Mouse (Mus musculus): ENCODE data around the gene 1110008P14Rik.

- no peak for TF ChIP-seq SIN3A (IDR thresholded peaks at IDR 0.05; ENCODE audit: low read length)
- TF ChIP-seq POLR2A (IDR thresholded peaks at IDR 0.05; ENCODE audit: low read depth, low read length) = no peak
- TF ChIP-seq KAT2A (IDR thresholded peaks at IDR 0.05; ENCODE audit: insufficient replicate concordance, low read length) = no peak
- no peak for TF ChIP-seq CTCF (conservative IDR thresholded peaks at IDR 0.05 in 1 of 2, IDR thresholded peaks at IDR 0.05 in 1 of 2; ENCODE audit: low read depth in 2 of 2, low read length in 2 of 2)
- TF ChIP-seq HCFC1 (IDR thresholded peaks at IDR 0.05; ENCODE audit: low read depth, low read length) = no peak
- no peak for TF ChIP-seq CHD2 (IDR thresholded peaks at IDR 0.05; ENCODE audit: low read length)
- no peak for TF ChIP-seq UBTF (IDR thresholded peaks at IDR 0.05; ENCODE audit: low read depth, low read length)
- TF ChIP-seq NRF1 (IDR thresholded peaks at IDR 0.05; ENCODE audit: low read depth, low read length) = no peak
- TF ChIP-seq EP300 (IDR thresholded peaks at IDR 0.05; ENCODE audit: low read length) = no peak
- TF ChIP-seq SMC3 (IDR thresholded peaks at IDR 0.05; ENCODE audit: low read depth, low read length) = no peak
- no peak for TF ChIP-seq ZKSCAN1 (IDR thresholded peaks at IDR 0.05; ENCODE audit: borderline replicate concordance, low read depth, low read length)
Measured at GRCm38 (mm10) chr2:32344598-32345321, 37.0 kb downstream of the 1110008P14Rik start.

Measured in CH12.LX (cell line).